Mouse (Mus musculus): ENCODE data around the gene Vps18.

- no peak for TF ChIP-seq CTCF (IDR thresholded peaks at IDR 0.05; ENCODE audit: extremely low read depth, insufficient read depth, low read length)
- TF ChIP-seq POLR2A (IDR thresholded peaks at IDR 0.05; ENCODE audit: extremely low read depth, insufficient read depth, low read length), result no peak
Measured at GRCm38 (mm10) chr2:119245246-119245645, 43.3 kb upstream of the Vps18 start.

All from cortical plate, adult 2 months (tissue).